Comparison of ENCODE assay signal across 8 mouse cellular contexts in the genomic region with DNA sequence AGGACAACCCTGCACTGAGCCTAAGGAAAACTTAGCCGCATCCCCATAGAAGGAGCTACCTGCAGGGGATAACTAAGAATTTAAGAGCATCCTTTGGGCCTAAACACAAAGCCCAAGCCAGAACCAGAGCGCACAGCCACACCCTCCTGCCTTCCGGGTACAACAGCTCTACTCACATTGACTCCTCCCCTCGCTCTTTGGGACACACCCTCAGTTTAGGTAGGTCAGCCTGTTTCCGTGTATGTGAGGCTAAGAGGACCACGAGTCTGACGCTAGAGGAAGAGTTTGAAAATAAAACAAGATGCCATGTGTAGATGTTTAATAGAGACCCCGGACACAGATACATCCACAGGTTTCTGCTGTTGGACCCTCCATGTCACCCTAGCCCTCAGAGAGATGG. TPM values are rescaled to one million over a fixed set of nuclear protein-coding genes. Genes with fewer than 3 reads are reported as not detected.
A peak's percentile ranks its signal among the peaks of the same experiment; 100 is the strongest.
DNase-seq lines count a peak whose midpoint lies in the region; ATAC-seq lines count a peak whose summit lies in the region.

No protein-coding gene starts in this region.

- H3K27ac ChIP-seq in forebrain, embryonic 10.5 days, result peak overlapping the region; percentile 73; the same call in 1 of the 2 replicates
- no peak overlapping the region for H3K27ac ChIP-seq in forebrain, embryonic 16.5 days (ENCODE audit: low read length)
- no peak overlapping the region for H3K27ac ChIP-seq in hindbrain, embryonic 14.5 days
- H3K27ac ChIP-seq in liver, embryonic 15.5 days (replicated peaks), result peak overlapping the region; percentile 66
- H3K27ac ChIP-seq in neural tube, embryonic 12.5 days, result no peak overlapping the region

- no peak for DNase-seq in forebrain, embryonic 10.5 days (ENCODE audit: extremely low spot score, low spot score)
- no peak for DNase-seq in hindbrain, embryonic 14.5 days (ENCODE audit: low spot score)
- DNase-seq in gastrocnemius, adult 18-20 months (ENCODE audit: low spot score), result no peak
- DNase-seq in right cerebral cortex, postnatal 14 days, result no peak

- no peak overlapping the region for H3K9ac ChIP-seq in forebrain, embryonic 16.5 days (replicated peaks; ENCODE audit: low read depth, low read length)
- H3K9ac ChIP-seq in hindbrain, embryonic 14.5 days, result peak overlapping the region; percentile 44; the same call in 1 of the 2 replicates
- peak overlapping the region; percentile 42; the same call in 1 of the 2 replicates for H3K9ac ChIP-seq in liver, embryonic 15.5 days
- H3K9ac ChIP-seq in neural tube, embryonic 12.5 days, result 0 out of 2 replicates have a peak overlapping the region, but pooled peaks have one; percentile 35

- peaks cover 32% of the 10 kb centered on the region for H3K4me1 ChIP-seq in forebrain, embryonic 10.5 days
- H3K4me1 ChIP-seq in forebrain, embryonic 16.5 days (replicated peaks; ENCODE audit: control insufficient read depth, insufficient read depth, low read length), result peaks cover 12% of the 10 kb centered on the region
- peaks cover 6% of the 10 kb centered on the region; the same call in 1 of the 2 replicates for H3K4me1 ChIP-seq in hindbrain, embryonic 14.5 days (replicated peaks; ENCODE audit: control insufficient read depth, insufficient read depth, low read length)
- peaks cover 52% of the 10 kb centered on the region for H3K4me1 ChIP-seq in liver, embryonic 15.5 days (replicated peaks)
- peaks cover 11% of the 10 kb centered on the region for H3K4me1 ChIP-seq in neural tube, embryonic 12.5 days

- H3K36me3 ChIP-seq in forebrain, embryonic 10.5 days (replicated peaks), result no peaks in the 10 kb centered on the region
- no peaks in the 10 kb centered on the region for H3K36me3 ChIP-seq in forebrain, embryonic 16.5 days (ENCODE audit: control insufficient read depth, insufficient read depth)
- no peaks in the 10 kb centered on the region for H3K36me3 ChIP-seq in hindbrain, embryonic 14.5 days (replicated peaks; ENCODE audit: control insufficient read depth, insufficient read depth)
- no peaks in the 10 kb centered on the region for H3K36me3 ChIP-seq in liver, embryonic 15.5 days (replicated peaks)
- H3K36me3 ChIP-seq in neural tube, embryonic 12.5 days, result no peaks in the 10 kb centered on the region

- WGBS in forebrain, embryonic 10.5 days, result 25% methylated on average over 8 of the region's 8 CpGs
- WGBS in forebrain, embryonic 16.5 days, result 27% methylated on average over 8 of the region's 8 CpGs
- WGBS in hindbrain, embryonic 14.5 days, result 28% methylated on average over 8 of the region's 8 CpGs
- WGBS in liver, embryonic 15.5 days (ENCODE audit: insufficient replicate concordance), result 14% methylated on average over 8 of the region's 8 CpGs
- WGBS in neural tube, embryonic 12.5 days, result 25% methylated on average over 8 of the region's 8 CpGs

- H3K4me2 ChIP-seq in forebrain, embryonic 16.5 days (ENCODE audit: low read length), result no peak overlapping the region
- peak overlapping the region; percentile 57 for H3K4me2 ChIP-seq in hindbrain, embryonic 14.5 days (replicated peaks)
- peak overlapping the region; percentile 95 for H3K4me2 ChIP-seq in liver, embryonic 15.5 days
- H3K4me2 ChIP-seq in neural tube, embryonic 12.5 days (replicated peaks), result peak overlapping the region; percentile 76

- ATAC-seq in forebrain, embryonic 16.5 days, result no peak
- peak; percentile 74 for ATAC-seq in activated CD4-positive, CD25-positive, alpha-beta regulatory T cell, adult 4 months
- ATAC-seq in hindbrain, embryonic 14.5 days (ENCODE audit: low FRiP score), result no peak
- ATAC-seq in liver, embryonic 15.5 days (ENCODE audit: insufficient read depth), result peak; percentile 56
- no peak for ATAC-seq in neural tube, embryonic 12.5 days (ENCODE audit: low FRiP score, low read depth)

- peaks cover 33% of the 10 kb centered on the region for H3K27me3 ChIP-seq in forebrain, embryonic 10.5 days (ENCODE audit: poor library complexity, severe bottlenecking)
- 0 out of 2 replicates have a peak, but pooled peaks cover 4% of the 10 kb centered on the region for H3K27me3 ChIP-seq in forebrain, embryonic 16.5 days (replicated peaks; ENCODE audit: control insufficient read depth, insufficient read depth, low read length)
- H3K27me3 ChIP-seq in hindbrain, embryonic 14.5 days (ENCODE audit: control insufficient read depth, insufficient read depth, low read length), result peaks cover 21% of the 10 kb centered on the region
- peaks cover 17% of the 10 kb centered on the region for H3K27me3 ChIP-seq in liver, embryonic 15.5 days
- H3K27me3 ChIP-seq in neural tube, embryonic 12.5 days (replicated peaks), result peaks cover 15% of the 10 kb centered on the region

- H3K4me3 ChIP-seq in forebrain, embryonic 10.5 days, result peak overlapping the region; percentile 63
- no peak overlapping the region; the same call in 1 of the 2 replicates for H3K4me3 ChIP-seq in forebrain, embryonic 16.5 days (replicated peaks; ENCODE audit: low read length)
- peak overlapping the region; percentile 32 for H3K4me3 ChIP-seq in hindbrain, embryonic 14.5 days (replicated peaks; ENCODE audit: low read length)
- H3K4me3 ChIP-seq in liver, embryonic 15.5 days (replicated peaks), result peak overlapping the region; percentile 62
- peak overlapping the region; percentile 43 for H3K4me3 ChIP-seq in neural tube, embryonic 12.5 days

- H3K9me3 ChIP-seq in forebrain, embryonic 10.5 days, result no peaks in the 10 kb centered on the region
- no peaks in the 10 kb centered on the region for H3K9me3 ChIP-seq in forebrain, embryonic 16.5 days (ENCODE audit: control insufficient read depth, low read length)
- H3K9me3 ChIP-seq in hindbrain, embryonic 14.5 days (ENCODE audit: control insufficient read depth, low read length), result no peaks in the 10 kb centered on the region
- no peaks in the 10 kb centered on the region for H3K9me3 ChIP-seq in liver, embryonic 15.5 days (replicated peaks)
- H3K9me3 ChIP-seq in neural tube, embryonic 12.5 days, result no peaks in the 10 kb centered on the region

RNA-seq across cellular contexts. Expression of a gene that starts 1.0 kb away (rescaled TPM):
- polyA plus RNA-seq in forebrain, embryonic 10.5 days (2016; fragmentation: Nextera tagmentation; extraction: Ambion mirVana), result 5.9 and 6.6 TPM in 2 replicates
- 1.4 and 1.7 TPM in 2 replicates for polyA plus RNA-seq in forebrain, embryonic 16.5 days (2015; fragmentation: Nextera tagmentation; extraction: Ambion mirVana)
- polyA plus RNA-seq in activated CD4-positive, CD25-positive, alpha-beta regulatory T cell, adult 4 months (2017; shearing (Covaris generic)), result 10 to 100 TPM; 57.5 to 62.0 TPM
- polyA plus RNA-seq in hindbrain, embryonic 14.5 days (2014; fragmentation: Nextera tagmentation; extraction: Ambion mirVana), result 1.9 and 2.3 TPM in 2 replicates
- polyA plus RNA-seq in liver, embryonic 15.5 days (2015; fragmentation: Nextera tagmentation; extraction: Ambion mirVana), result 10.0 and 11.7 TPM in 2 replicates
- polyA plus RNA-seq in neural tube, embryonic 12.5 days (2016; fragmentation: Nextera tagmentation; extraction: Ambion mirVana), result 3.5 and 3.7 TPM in 2 replicates
- 10 to 100 TPM; 33.6 to 34.8 TPM for total RNA-seq in gastrocnemius, adult 18-20 months (2021)

RNA-seq across cellular contexts. Expression of a gene that starts 7.1 kb away (rescaled TPM):
- polyA plus RNA-seq in forebrain, embryonic 10.5 days (2016; fragmentation: Nextera tagmentation; extraction: Ambion mirVana), result 7.2 and 7.6 TPM in 2 replicates
- 9.2 and 11.1 TPM in 2 replicates for polyA plus RNA-seq in forebrain, embryonic 16.5 days (2015; fragmentation: Nextera tagmentation; extraction: Ambion mirVana)
- polyA plus RNA-seq in activated CD4-positive, CD25-positive, alpha-beta regulatory T cell, adult 4 months (2017; shearing (Covaris generic)), result 100 to 1,000 TPM; 116 to 135 TPM
- polyA plus RNA-seq in hindbrain, embryonic 14.5 days (2014; fragmentation: Nextera tagmentation; extraction: Ambion mirVana), result 6.0 and 6.7 TPM in 2 replicates
- polyA plus RNA-seq in liver, embryonic 15.5 days (2015; fragmentation: Nextera tagmentation; extraction: Ambion mirVana), result 11.6 and 12.4 TPM in 2 replicates
- 6.6 and 9.3 TPM in 2 replicates for polyA plus RNA-seq in neural tube, embryonic 12.5 days (2016; fragmentation: Nextera tagmentation; extraction: Ambion mirVana)
- total RNA-seq in gastrocnemius, adult 18-20 months (2021), result 1 to 10 TPM; 6.0 to 6.6 TPM

RNA-seq across cellular contexts. Expression of a gene that starts 49.4 kb away (rescaled TPM):
- polyA plus RNA-seq in forebrain, embryonic 10.5 days (2016; fragmentation: Nextera tagmentation; extraction: Ambion mirVana), result 13.5 and 13.7 TPM in 2 replicates
- polyA plus RNA-seq in forebrain, embryonic 16.5 days (2015; fragmentation: Nextera tagmentation; extraction: Ambion mirVana), result 15.6 and 18.8 TPM in 2 replicates
- 10 to 100 TPM; 25.4 to 27.3 TPM for polyA plus RNA-seq in activated CD4-positive, CD25-positive, alpha-beta regulatory T cell, adult 4 months (2017; shearing (Covaris generic))
- polyA plus RNA-seq in hindbrain, embryonic 14.5 days (2014; fragmentation: Nextera tagmentation; extraction: Ambion mirVana), result 16.7 and 19.1 TPM in 2 replicates
- 3.6 and 3.7 TPM in 2 replicates for polyA plus RNA-seq in liver, embryonic 15.5 days (2015; fragmentation: Nextera tagmentation; extraction: Ambion mirVana)
- 14.2 and 15.5 TPM in 2 replicates for polyA plus RNA-seq in neural tube, embryonic 12.5 days (2016; fragmentation: Nextera tagmentation; extraction: Ambion mirVana)
- total RNA-seq in gastrocnemius, adult 18-20 months (2021), result 10 to 100 TPM; 11.8 to 13.3 TPM

RNA-seq across cellular contexts. Expression of a gene that starts 51.7 kb away (rescaled TPM):
- polyA plus RNA-seq in forebrain, embryonic 10.5 days (2016; fragmentation: Nextera tagmentation; extraction: Ambion mirVana), result 1.0 and 1.6 TPM in 2 replicates
- polyA plus RNA-seq in forebrain, embryonic 16.5 days (2015; fragmentation: Nextera tagmentation; extraction: Ambion mirVana), result 3.3 and 5.4 TPM in 2 replicates
- polyA plus RNA-seq in activated CD4-positive, CD25-positive, alpha-beta regulatory T cell, adult 4 months (2017; shearing (Covaris generic)), result 1 to 10 TPM; 2.7 to 4.6 TPM
- 5.4 and 5.6 TPM in 2 replicates for polyA plus RNA-seq in hindbrain, embryonic 14.5 days (2014; fragmentation: Nextera tagmentation; extraction: Ambion mirVana)
- polyA plus RNA-seq in liver, embryonic 15.5 days (2015; fragmentation: Nextera tagmentation; extraction: Ambion mirVana), result 0.12 TPM in 2 replicates
- polyA plus RNA-seq in neural tube, embryonic 12.5 days (2016; fragmentation: Nextera tagmentation; extraction: Ambion mirVana), result 4.1 and 4.8 TPM in 2 replicates
- 10 to 100 TPM; 31.8 to 32.2 TPM for total RNA-seq in gastrocnemius, adult 18-20 months (2021)

RNA-seq across cellular contexts. Expression of a gene that starts 57.0 kb away (rescaled TPM):
- 4.4 and 5.4 TPM in 2 replicates for polyA plus RNA-seq in forebrain, embryonic 10.5 days (2016; fragmentation: Nextera tagmentation; extraction: Ambion mirVana)
- 23.2 and 23.6 TPM in 2 replicates for polyA plus RNA-seq in forebrain, embryonic 16.5 days (2015; fragmentation: Nextera tagmentation; extraction: Ambion mirVana)
- under 1 TPM in 1 of 2 experiments, not detected in 1; 0.24 TPM for polyA plus RNA-seq in activated CD4-positive, CD25-positive, alpha-beta regulatory T cell, adult 4 months (2017; shearing (Covaris generic))
- 25.7 and 27.9 TPM in 2 replicates for polyA plus RNA-seq in hindbrain, embryonic 14.5 days (2014; fragmentation: Nextera tagmentation; extraction: Ambion mirVana)
- polyA plus RNA-seq in liver, embryonic 15.5 days (2015; fragmentation: Nextera tagmentation; extraction: Ambion mirVana), result 0.01 TPM in 1 of 2 replicates, not detected in the other
- 13.6 and 14.6 TPM in 2 replicates for polyA plus RNA-seq in neural tube, embryonic 12.5 days (2016; fragmentation: Nextera tagmentation; extraction: Ambion mirVana)
- under 1 TPM in 1 of 2 experiments, not detected in 1; 0.33 TPM for total RNA-seq in gastrocnemius, adult 18-20 months (2021)

Comparison
In these comparisons a context has a peak if more than half of its experiments do, and no peak if none do; other contexts are left out.
1. H3K27ac ChIP-seq: peak in forebrain, embryonic 10.5 days (single experiment) and liver, embryonic 15.5 days (single experiment); none in forebrain, embryonic 16.5 days (single experiment), hindbrain, embryonic 14.5 days (single experiment) and neural tube, embryonic 12.5 days (single experiment).
2. ATAC-seq: peak in activated CD4-positive, CD25-positive, alpha-beta regulatory T cell, adult 4 months (single experiment) and liver, embryonic 15.5 days (single experiment); none in forebrain, embryonic 16.5 days (single experiment), hindbrain, embryonic 14.5 days (single experiment) and neural tube, embryonic 12.5 days (single experiment).